Mouse (Mus musculus) testis, postnatal 10 days (tissue): ENCODE results near the gene Pik3r4.
"Not testable (repeated sequence)": the region's sequence is repeated elsewhere in the genome, so short reads cannot be mapped to it uniquely, and the experiment has no call there.

ENCODE experiments used
- DNase-seq: peaks from one replicate; pipeline ENCODE4 v3.0.0; 2021; ENCODE audit warnings: low spot score

Gene Pik3r4

DNA sequence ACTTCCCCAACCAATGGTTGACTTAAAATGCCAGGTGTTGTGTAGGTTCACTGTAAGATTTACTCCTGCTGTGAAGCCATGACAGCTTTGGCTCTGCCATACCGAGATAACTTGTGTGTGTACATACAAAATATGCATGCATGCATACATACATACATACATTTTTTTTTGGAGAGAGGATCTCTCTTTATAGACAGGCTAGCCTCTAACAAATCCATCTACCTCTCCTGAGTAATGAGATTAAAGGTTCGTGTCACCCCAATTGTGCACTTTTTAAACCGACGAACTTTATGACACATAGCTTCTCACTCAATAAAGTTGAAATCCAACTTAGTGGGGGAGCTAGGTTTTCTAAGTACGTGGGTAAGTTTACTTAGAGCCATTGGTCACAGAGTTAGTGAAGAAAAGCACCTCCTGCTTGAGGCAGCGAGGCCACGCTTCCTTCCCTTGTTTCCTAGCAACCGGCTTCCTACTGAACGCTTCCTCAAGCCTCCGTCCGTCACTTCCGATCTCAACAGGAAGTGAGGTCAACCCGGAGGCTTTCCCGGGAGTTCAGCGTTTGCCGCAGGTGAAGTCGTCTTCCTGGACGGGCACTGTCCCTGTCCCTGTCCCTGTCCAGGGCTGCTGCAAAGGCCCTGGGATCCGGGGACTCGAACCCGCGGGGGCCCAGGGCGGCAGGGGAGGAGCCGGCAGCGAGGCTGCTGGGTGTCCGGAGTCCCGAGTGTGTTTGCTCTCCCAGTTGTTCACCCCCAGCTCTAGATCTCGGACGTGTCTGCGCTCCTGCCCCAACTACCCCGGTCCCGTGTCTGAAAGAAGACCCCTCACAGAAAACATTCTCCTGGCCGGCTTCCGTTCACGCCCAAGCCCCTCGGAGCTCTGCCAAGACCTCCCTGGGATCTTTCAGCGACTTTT, at the start of gene Pik3r4:
Pik3r4 (plus strand) TSS at position 519 of the 912 bp plus-strand sequence.
- peak; percentile 76 for DNase-seq

DNA sequence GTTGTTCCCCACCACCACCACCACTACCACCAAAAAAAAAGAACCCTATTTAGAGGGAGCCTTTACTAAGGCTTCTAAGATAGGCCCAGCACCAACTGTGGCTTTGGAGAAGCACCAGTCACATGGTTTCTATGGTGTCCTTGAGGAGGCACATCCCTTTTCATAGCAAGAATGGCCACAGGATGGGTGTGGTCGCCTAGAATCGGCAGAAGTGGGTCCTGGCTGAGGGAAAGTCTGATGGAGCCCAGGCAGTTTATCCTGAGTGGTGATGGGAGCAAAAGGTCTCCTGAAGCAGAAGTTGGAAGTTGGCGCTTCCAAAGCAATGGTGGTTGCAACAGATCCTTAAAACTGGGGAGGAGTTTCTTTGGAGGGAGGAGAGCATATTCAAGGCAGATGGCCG, 43.9 kb upstream of the Pik3r4 start:
- no peak for DNase-seq

DNA sequence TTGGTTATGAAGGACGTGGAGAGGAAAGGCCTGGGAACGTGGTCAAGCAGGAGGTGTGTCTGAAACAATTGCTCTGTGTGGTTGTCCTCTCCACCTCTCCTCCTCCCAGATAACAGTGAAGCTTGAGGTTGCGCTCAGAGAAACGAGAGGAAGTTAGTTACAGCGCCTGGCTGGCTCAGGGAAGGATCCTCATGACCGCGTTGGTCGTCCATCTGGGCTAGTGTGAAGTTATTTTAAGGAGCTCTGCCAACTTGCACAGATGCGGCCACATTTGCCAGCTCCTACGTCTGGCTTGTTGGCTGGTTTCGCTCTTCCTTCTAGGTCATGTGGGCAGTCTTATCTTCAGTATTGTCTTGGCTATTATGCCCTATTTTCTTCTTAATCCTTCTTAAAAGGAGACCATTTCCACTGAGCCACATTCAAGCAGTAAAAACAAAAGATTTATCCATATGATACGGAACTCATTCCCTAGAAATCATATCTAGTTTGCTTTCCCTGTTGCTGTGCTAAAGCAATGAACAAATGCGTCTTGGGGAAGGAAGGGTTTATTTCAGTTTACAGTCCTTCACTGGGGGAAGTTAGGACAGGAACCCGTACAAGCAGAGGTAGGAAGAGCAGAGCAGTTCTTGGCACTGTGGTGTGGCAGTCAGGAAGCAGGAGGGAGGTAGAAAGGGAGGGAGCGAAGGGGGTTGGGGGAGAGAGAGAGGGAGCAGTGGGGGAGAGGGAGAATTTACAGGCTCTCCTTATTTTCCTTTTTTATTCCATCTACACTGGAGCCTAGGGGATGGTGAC, 30.6 kb upstream of the Pik3r4 start:
- DNase-seq: no peak

DNA sequence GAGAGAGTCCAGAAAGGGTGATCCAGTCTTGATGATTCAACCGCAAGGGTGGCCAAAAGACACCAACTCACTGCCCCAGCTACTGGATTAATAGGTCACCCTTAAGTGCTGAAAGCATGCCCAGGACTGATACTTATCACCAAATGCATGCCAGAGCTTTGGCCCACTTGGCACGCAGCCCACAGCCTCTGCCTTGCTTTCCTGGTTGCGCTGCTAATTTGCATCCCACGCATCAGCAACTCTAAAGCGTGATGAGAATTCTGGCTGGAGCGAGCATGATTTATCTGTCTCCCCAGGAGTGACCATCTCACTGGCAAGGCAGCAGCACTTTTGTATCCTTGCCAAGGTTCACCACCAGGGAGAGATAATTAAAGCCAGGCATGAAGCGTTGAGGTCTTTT, 29.9 kb upstream of the Pik3r4 start:
- peak; percentile 57 for DNase-seq

DNA sequence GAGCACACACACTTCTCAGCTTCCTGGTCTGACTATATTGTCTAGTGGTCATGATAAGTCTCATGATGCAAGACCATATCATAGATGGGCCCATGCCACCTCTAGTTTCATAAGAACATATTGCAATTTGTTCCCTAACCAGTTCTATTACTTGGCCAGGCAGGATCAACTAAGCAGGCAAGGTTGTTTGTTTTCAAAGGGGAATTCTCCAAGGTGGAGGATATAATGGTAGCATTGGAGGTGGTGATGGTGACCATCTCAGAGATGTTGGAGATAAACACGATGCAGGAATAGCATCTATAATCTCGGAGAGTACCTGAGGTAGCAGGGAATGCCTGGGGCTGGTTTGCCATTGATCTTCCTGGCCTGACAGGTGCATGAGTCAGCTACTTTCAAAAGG, 26.8 kb upstream of the Pik3r4 start:
- no peak for DNase-seq

DNA sequence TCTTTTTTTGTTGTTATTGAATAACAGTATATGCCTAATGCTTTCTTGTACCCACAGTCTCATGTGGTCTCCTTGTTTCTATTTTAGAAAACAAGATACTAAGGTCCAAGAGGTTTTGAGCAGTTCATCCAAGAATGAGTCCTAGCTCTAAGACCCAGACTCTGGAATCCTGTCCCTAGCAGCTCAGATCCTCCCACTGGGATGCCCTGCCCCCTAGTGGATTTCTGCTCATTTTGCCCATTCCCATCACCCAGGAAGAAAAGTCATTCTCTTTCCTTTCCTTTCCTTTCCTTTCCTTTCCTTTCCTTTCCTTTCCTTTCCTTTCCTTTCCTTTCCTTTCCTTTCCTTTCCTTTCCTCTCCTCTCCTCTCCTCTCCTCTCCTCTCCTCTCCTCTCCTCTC, 25.5 kb upstream of the Pik3r4 start:
- peak; percentile 79 for DNase-seq

DNA sequence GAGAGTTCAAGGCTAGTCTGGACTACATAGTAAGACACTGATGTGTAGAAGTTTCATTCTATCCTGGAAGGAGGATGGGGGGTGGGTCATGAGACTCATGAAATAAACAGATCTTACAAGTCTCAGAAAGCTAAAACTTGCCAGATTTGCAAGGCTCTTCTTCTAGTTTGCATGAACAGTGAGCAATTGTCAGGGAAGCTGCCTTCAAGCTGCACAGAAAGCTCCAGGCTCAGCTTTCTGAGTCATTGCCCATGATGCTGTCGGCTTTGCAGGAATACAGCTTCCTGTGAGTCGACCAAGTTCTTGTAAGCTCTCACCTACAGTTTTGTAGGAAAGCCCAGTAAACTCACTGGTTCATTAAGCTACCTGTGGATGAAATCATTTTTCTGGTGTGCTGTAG, 8.8 kb upstream of the Pik3r4 start:
- no peak for DNase-seq

DNA sequence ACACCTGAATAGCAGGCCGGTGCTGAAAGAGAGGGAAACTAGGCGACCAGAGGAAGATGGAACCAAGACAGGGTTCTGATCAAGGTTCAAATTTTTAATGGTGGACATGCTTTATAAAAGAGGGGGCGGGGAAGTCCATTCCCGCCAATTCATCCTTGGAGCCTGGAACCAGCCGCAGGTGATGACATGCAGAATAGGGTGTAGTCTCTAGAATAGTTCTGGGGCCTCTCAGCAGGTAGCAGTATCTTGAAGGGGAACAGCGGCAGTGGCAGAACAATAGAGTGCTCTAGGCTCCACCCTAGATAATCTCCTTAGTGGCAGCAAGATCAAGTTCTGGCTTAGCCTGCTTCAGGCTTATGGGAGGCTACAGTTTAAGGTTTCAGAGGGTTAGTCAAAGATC, 1.4 kb upstream of the Pik3r4 start:
- not testable (repeated sequence) for DNase-seq

DNA sequence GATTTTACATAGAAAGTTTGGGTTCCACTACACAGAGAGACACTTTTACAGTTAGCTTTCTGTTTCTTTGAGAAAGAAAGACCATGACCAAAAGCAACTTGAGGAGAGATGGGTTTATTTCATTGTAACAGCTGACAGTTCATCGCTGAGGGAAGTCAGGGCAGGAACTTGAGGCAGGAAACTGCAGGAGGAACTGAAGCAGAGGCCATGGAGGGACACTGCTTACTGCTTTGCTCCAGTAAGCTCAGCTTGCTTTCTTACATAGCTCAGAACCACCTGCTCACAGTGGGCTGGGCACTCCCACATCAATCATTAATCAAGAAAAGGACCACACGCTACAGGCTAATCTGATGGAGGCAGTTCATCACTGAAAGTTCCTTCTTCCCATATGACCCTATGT, 13.4 kb downstream of the Pik3r4 start:
- DNase-seq: no peak

DNA sequence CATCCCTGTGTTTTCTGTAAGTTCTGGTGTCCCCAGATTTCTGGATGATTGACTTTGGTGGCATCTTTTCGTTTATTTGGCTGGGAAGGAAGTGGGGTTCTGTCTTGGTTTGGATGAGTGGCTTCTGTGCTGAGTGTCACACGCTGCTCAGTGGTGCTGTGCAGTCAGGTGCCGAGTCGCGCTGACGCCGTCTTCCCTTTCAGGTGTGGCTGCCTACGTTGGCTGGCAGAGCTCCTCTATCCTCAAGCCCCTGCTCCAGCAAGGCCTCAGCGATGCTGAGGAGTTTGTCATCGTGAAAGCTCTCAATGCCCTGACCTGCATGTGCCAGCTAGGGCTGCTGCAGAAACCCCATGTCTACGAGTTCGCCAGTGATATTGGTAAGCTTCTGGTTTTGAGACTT, 15.4 kb downstream of the Pik3r4 start:
- DNase-seq: no peak

DNA sequence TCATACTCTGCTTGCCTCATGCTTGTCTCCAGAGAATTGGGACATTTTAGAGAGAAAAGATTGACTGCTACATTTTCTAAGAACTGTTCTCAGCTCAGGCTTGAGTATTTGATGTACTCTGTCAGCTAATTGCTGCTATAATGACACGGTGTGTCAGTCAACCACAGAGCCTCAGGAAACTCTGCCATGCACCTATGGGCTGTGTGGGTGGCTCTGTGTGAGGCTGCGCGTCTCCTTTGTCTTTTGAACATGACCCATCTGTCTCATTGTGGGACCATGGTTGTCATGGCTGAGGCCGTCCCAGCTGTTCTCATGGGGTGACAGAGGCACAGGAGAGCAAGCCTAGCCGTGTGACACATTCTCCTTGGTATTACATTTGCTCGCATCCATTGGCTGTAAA, 17.1 kb downstream of the Pik3r4 start:
- no peak for DNase-seq

DNA sequence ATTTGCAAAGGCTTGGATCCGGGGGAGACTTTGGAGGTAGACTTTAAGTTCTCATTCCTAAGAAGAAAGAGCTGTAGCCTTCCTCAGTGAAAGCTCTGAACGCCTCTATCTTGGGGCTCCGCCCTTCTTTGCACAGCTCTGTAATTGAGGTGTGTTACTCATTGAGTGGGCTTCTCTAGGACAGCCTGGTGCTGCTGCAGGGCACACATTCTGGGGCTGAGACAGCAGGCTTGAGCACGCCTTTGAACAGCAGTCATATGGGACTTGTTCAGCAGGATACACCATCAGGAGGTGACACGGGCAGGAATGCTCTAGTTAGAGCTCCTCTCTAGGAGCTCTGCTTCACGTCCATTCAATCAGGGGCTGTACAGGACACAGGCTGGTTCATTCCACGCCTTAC, 22.5 kb downstream of the Pik3r4 start:
- no peak for DNase-seq

DNA sequence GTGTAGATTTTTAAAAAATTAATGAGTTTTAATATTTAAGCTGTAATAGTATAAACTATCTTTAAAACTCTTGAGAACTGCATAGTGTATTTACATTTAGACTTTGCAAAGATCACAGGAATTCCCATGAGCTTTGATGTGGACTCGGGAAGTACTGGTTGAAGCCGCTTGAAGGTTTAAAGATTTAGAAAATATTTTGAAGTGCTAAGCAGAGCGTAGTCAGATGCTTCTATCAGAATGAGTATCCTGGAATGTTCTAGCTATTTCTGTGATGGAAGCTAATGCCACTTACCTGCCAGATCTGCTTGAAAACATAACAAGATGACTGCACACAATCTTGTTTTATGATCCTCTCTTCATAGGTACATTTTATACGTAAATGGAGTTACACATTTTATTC, 28.1 kb downstream of the Pik3r4 start:
- no peak for DNase-seq

DNA sequence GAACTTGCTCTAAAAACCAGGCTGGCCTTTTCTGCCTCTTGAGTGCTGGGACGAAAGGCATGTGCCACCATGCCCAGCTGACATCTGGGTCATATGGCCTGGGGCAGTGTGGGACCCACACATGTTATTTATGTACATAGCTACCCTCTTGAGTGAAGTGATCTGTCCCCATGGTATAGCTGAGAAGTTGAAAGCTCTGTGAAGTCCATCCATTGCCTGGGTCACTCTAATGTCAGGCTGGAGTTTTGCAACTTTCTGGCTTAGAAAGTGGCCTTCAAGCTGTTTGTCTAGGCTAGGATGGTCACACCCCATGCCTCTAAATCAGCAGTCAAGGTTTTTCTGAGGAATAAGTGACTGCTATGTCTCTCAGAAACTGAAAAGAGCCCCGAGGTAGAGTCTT, 29.3 kb downstream of the Pik3r4 start:
- DNase-seq: no peak

DNA sequence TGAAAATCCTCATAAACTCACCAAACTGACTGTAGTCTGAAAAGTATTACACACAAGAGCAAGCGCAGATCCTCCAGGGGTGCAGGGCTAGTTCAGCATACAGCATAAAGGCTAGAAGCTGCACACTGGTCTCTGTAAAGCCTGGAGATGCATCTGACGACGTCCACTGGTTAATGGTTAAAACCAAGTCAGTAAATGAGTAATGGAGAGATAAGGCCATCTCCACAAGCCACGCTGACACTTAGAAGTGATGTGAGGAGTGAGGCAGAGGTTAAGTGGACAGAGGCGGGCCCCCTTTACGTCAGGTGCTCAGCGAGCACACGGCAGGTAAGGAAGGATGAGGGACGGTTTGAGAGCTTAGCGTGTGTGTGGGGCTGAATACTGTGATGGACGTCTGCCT, 33.2 kb downstream of the Pik3r4 start:
- no peak for DNase-seq

DNA sequence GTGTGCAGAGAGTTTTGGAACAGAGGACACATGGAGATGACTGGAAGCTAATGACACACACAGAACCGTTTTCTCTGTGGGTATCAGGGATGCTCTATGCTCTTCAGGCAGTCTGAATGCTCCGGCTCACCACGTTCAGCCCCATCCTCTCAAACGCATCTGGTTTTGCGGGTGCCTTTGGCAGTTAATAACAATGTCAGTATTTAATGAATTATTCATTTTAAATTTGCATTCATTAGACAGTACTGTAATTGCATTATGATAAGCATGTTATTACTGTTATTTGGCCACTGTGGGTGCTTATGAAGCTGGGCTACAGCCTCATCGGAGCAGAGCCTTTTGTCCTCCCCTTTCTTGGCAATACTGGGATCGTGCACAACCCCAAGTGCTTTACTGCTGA, 38.6 kb downstream of the Pik3r4 start:
- DNase-seq: no peak

DNA sequence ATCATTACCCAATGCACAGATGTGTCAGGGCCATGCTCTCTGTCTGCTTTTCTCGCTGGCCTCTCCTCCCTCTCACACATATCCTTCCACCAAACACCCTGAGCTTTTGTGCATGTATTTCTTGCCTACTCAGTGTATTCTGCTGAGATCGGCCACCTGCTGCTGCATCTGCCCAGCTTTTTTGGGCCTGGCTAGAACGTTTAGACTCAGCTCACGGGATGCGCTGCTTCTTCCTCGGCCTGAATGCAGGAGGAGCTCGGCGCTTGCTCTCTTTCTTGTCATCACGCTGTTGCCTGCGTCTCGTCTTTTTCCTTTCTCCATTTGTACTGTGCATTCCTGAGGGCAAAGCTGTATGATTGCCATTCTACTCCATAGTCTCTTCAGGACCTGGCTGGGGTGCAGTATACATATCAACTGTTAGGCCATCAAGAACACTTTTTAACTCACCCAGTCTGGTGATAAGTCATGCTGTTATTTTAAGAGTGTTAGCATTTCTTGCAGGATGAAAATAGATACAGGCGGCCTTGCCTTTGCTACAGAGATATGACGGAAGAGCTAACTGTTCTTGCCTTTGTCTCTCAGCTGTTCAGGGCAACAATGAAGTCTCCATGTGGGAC, 41.9 kb downstream of the Pik3r4 start:
- DNase-seq: no peak

DNA sequence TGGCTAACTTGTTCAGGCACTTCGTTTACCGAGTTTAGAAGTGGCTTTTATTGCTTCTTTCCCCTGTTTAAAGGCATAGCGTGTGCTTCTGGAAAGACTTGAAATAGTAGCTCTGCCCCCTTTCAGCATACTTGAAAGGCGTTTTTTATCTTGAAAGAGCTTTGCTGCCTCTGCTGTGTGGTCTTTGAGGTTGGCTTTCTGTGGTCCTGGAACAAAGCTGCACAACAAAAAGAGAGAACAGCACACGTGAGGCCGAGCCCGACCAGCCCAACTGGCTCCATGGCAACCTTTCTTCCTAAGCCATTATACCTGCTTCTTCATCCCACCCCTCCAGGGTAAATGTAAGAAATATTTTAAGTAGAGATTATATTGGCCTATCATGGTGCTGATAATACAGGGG, 46.7 kb downstream of the Pik3r4 start:
- DNase-seq: no peak

DNA sequence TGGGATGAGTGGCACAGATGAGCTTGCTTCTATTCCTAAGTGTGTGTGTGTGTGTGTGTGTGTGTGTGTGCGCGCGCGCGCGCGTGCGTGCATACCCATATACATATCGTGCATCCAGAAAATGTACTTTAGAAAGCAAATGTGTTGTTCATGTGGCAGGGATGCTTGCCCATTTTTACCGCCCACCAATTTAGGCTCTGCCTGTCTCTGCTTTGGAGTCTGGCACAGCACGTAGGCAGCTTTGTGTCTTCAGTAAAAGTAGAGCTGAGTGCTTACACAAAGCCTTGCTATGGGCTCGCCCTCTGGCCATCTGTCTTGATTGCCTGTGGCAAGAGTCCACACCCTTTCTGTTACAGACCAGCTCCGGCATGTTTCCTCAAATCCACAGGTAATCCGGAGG, 49.7 kb downstream of the Pik3r4 start:
- DNase-seq: no peak

DNA sequence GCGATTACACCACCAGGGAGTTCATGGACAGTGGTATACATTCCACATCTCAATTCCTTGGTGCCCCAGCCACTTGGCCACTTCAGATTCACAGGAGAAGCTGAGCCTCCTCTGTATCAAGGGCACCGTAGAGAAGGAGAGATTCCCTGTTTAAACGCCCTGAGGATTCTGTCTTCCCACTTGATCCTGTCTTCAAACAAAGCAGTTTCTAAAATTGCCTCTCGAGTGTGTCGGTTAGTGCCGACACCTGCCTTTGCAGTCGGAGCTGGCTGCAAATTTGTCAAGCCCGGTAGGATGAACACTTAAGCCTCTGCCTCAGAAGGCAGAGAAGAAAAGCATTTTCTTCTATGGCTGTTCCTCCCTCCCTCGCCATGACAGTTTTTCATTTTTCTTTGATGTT, 50.3 kb downstream of the Pik3r4 start:
- DNase-seq: no peak

DNA sequence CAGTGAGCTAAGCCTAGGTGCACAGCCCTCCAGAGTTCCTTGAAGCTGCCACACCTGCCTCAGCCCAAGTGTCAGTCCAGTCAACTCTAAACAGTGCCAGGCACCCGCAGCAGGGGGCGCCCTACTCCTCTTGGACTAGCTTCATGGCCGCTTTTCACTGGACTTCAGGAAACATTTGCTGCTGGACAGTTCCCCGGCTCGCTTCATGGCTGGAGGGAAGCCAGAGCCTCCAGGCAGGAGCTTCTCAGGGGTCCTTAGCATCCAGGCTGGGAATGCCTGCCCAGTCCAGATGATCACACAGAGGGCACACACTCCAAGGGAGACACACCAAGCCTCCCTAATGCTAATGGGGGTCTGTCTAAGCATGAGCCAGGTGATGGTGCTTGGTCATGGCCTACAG, 51.1 kb downstream of the Pik3r4 start:
- DNase-seq: peak; percentile 97

DNA sequence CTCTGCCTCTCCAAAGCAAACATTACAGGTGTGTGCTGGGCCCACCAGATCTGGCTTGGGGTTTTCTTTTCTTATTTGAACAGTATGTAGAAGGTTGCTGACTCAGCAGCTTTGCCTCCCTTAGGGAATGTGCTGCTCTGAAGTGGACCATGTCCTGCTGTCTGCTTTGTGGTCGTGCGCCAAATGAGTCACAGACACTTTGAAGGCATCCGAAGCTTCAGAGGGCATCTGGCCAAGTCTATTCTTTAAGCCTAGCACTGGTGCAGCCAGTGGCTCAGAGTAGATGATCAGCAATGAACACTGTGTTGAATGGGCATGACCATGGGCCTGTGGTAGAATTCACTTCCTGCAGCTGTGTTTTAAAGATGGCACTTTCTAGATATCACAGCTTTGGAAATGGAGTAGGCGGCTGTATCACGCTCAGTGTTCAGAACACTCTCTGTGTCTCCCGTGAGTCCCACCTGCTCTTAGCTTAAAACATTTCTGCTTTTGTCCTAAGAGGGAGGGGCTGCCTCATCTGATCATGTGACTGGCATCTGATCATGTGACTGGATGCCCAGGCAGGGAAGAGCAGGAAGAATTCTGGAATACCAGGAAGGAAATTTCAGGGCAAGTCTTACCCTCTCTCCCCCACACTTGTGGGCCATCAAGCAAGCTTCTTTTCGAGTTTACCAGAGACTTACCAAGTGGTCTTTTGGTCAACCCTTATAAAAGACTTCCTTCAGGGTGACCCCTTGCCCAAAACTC, 54.2 kb downstream of the Pik3r4 start:
- DNase-seq: no peak
